ENCODE assay signal across 12 mouse cellular contexts in the genomic region with DNA sequence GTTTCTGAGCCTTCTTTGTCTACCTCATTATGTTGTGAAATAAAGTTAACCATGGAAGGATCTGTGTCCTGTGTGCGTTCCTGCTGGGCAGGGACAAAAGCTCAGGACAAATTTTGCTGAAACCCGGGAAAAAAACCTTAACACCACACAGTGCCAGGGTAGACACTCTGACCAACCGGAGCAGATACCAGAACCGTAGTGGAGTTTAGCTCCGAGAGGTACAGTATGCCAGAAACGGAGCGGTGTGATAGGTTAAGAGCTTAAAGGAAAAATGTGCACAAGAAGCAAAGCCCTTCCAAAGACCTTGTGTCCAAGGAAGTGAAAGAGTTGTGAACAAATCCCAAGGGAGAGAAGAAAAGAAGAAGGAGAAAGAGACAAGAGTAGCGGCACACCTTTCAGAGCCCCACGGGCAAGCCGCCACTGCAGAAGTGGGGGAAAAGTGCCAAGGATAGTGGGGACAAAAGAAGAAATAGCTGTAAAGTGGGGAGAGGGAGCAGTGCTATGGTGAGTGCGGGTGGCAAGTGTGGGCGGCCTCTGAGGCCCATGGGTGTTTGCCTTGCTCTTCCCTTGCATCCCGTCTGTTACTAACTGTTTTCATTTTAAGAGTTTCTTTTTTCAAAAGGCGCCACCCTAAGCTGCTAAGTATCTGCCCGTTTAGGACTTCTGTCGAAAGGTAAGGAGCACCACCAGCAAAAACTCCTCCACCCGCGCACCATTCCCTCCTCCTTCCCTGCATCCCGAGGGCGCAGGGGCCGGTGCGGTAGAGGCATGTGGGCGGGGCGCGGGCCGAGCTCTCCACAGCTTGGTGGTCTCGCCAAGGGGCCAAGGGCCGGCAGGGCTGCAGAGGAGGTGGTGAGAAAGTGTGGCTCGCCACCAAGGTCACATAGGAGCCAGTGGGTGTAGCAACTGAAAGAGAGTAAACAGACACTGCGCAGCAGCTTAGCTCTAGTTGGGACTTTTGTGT. TPM values are rescaled to one million over a fixed set of nuclear protein-coding genes. Genes with fewer than 3 reads are reported as not detected.
DNase-seq lines count a peak whose midpoint lies in the region; ATAC-seq and TF ChIP-seq lines count a peak whose summit lies in the region.
"Had no signal": no experiment of that assay in that cellular context is flagged by ENCODE, and none has a peak within 500 bp of the region (broad histone marks: within the 10 kb centered on the region; RNA-seq: fewer than 3 reads in every experiment).

No protein-coding gene starts in this region.

- WGBS in liver, adult 2 months = 32% methylated on average over 30 of the region's 30 CpGs
- 28% methylated on average over 30 of the region's 30 CpGs for WGBS in liver, embryonic 12.5 days (ENCODE audit: insufficient replicate concordance)
- 42% methylated on average over 30 of the region's 30 CpGs for WGBS in embryonic facial prominence, embryonic 14.5 days
- WGBS in intestine, embryonic 15.5 days = 39% methylated on average over 30 of the region's 30 CpGs
- 38% methylated on average over 30 of the region's 30 CpGs for WGBS in neural tube, embryonic 15.5 days

- H3K27ac ChIP-seq in liver, adult 2 months (replicated peaks; ENCODE audit: insufficient read depth, low read depth, low read length) = no peak overlapping the region
- H3K27ac ChIP-seq in liver, embryonic 12.5 days = no peak overlapping the region
- H3K27ac ChIP-seq in embryonic facial prominence, embryonic 14.5 days (replicated peaks; ENCODE audit: low read depth, low read length) = no peak overlapping the region
- no peak overlapping the region for H3K27ac ChIP-seq in intestine, embryonic 15.5 days
- no peak overlapping the region for H3K27ac ChIP-seq in neural tube, embryonic 15.5 days (replicated peaks)

- ATAC-seq in liver, embryonic 12.5 days = no peak
- ATAC-seq in embryonic facial prominence, embryonic 14.5 days (ENCODE audit: low read depth) = no peak
- ATAC-seq in intestine, embryonic 15.5 days = no peak
- peak; percentile 35; the same call in 1 of the 2 replicates for ATAC-seq in neural tube, embryonic 15.5 days (ENCODE audit: low FRiP score)

- no peaks in the 10 kb centered on the region for H3K9me3 ChIP-seq in liver, embryonic 12.5 days (replicated peaks)
- 0 out of 2 replicates have a peak, but pooled peaks cover 6% of the 10 kb centered on the region for H3K9me3 ChIP-seq in embryonic facial prominence, embryonic 14.5 days (ENCODE audit: control insufficient read depth, low read length)
- no peaks in the 10 kb centered on the region for H3K9me3 ChIP-seq in intestine, embryonic 15.5 days
- H3K9me3 ChIP-seq in neural tube, embryonic 15.5 days (replicated peaks) = peaks cover 2% of the 10 kb centered on the region; the same call in 1 of the 2 replicates

- H3K4me1 ChIP-seq in liver, adult 2 months (ENCODE audit: control insufficient read depth, insufficient read depth, low read length) = no peaks in the 10 kb centered on the region
- H3K4me1 ChIP-seq in liver, embryonic 12.5 days = no peaks in the 10 kb centered on the region
- H3K4me1 ChIP-seq in embryonic facial prominence, embryonic 14.5 days (ENCODE audit: control insufficient read depth, insufficient read depth, low read length) = no peaks in the 10 kb centered on the region
- no peaks in the 10 kb centered on the region for H3K4me1 ChIP-seq in intestine, embryonic 15.5 days (replicated peaks)
- no peaks in the 10 kb centered on the region for H3K4me1 ChIP-seq in neural tube, embryonic 15.5 days

- no peak for TF ChIP-seq POLR2A in liver, adult 2 months (IDR thresholded peaks at IDR 0.05; ENCODE audit: extremely low read depth, insufficient read depth, low read length)

- no peak overlapping the region for H3K9ac ChIP-seq in liver, adult 2 months (ENCODE audit: low read depth, low read length)
- H3K9ac ChIP-seq in liver, embryonic 12.5 days = no peak overlapping the region
- H3K9ac ChIP-seq in embryonic facial prominence, embryonic 14.5 days (ENCODE audit: low read depth, low read length) = no peak overlapping the region
- H3K9ac ChIP-seq in intestine, embryonic 15.5 days = no peak overlapping the region
- H3K9ac ChIP-seq in neural tube, embryonic 15.5 days (replicated peaks) = no peak overlapping the region

- H3K79me2 ChIP-seq in liver, adult 2 months (ENCODE audit: control insufficient read depth, insufficient read depth, low read length) = no peaks in the 10 kb centered on the region

- no peaks in the 10 kb centered on the region for H3K27me3 ChIP-seq in liver, adult 2 months (ENCODE audit: control insufficient read depth, insufficient read depth, low read length)
- no peaks in the 10 kb centered on the region for H3K27me3 ChIP-seq in liver, embryonic 12.5 days (replicated peaks)
- H3K27me3 ChIP-seq in embryonic facial prominence, embryonic 14.5 days (replicated peaks; ENCODE audit: control insufficient read depth, insufficient read depth, low read length) = no peaks in the 10 kb centered on the region
- H3K27me3 ChIP-seq in intestine, embryonic 15.5 days (replicated peaks) = no peaks in the 10 kb centered on the region
- H3K27me3 ChIP-seq in neural tube, embryonic 15.5 days (replicated peaks) = no peaks in the 10 kb centered on the region

- TF ChIP-seq CTCF in liver, adult 2 months (IDR thresholded peaks at IDR 0.05; ENCODE audit: low read depth, low read length) = no peak

- H3K36me3 ChIP-seq in liver, adult 2 months (ENCODE audit: control insufficient read depth, insufficient read depth, low read length) = no peaks in the 10 kb centered on the region
- no peaks in the 10 kb centered on the region for H3K36me3 ChIP-seq in liver, embryonic 12.5 days
- no peaks in the 10 kb centered on the region for H3K36me3 ChIP-seq in embryonic facial prominence, embryonic 14.5 days (ENCODE audit: control insufficient read depth, insufficient read depth, low read length)
- H3K36me3 ChIP-seq in intestine, embryonic 15.5 days = no peaks in the 10 kb centered on the region
- H3K36me3 ChIP-seq in neural tube, embryonic 15.5 days = no peaks in the 10 kb centered on the region

- no peak for DNase-seq in liver, adult 2 months (ENCODE audit: extremely low read depth, low read depth, low spot score)
- no peak for DNase-seq in embryonic facial prominence, embryonic 14.5 days (ENCODE audit: low spot score)
- DNase-seq in cerebellum, postnatal 4 days (ENCODE audit: low spot score in 2 of 2) = no peak
- DNase-seq in cerebellum, adult 8-10 months = no peak
- no peak for DNase-seq in frontal cortex, adult 2 months (ENCODE audit: extremely low spot score in 1 of 2, low spot score in 1 of 2)
- DNase-seq: cerebellum, postnatal 14 days; kidney, postnatal 14 days; left cerebral cortex, postnatal 4 days had no signal

- H3K4me2 ChIP-seq in liver, embryonic 12.5 days = no peak overlapping the region
- H3K4me2 ChIP-seq in embryonic facial prominence, embryonic 14.5 days (ENCODE audit: low read depth, low read length) = peak overlapping the region; percentile 26; the same call in 1 of the 2 replicates
- H3K4me2 ChIP-seq in intestine, embryonic 15.5 days (replicated peaks) = peak overlapping the region; percentile 41
- H3K4me2 ChIP-seq in neural tube, embryonic 15.5 days = peak overlapping the region; percentile 51

- peak overlapping the region; percentile 21; the same call in 1 of the 2 replicates for H3K4me3 ChIP-seq in liver, adult 2 months (ENCODE audit: insufficient read depth, low read depth, low read length)
- no peak overlapping the region for H3K4me3 ChIP-seq in liver, embryonic 12.5 days
- no peak overlapping the region for H3K4me3 ChIP-seq in embryonic facial prominence, embryonic 14.5 days (ENCODE audit: low read depth, low read length)
- no peak overlapping the region for H3K4me3 ChIP-seq in intestine, embryonic 15.5 days (replicated peaks)
- H3K4me3 ChIP-seq in neural tube, embryonic 15.5 days (replicated peaks) = peak overlapping the region; percentile 32

RNA-seq across cellular contexts. Expression of gene Esp24, which starts 25.5 kb away (rescaled TPM):
- total RNA-seq in liver, adult 2 months (2014; rRNA removed) = not detected in 2 replicates
- not detected in 2 replicates for polyA plus RNA-seq in liver, adult 2 months (2012; rRNA removed)
- polyA plus RNA-seq in liver, embryonic 12.5 days (2016; fragmentation: Nextera tagmentation; extraction: Ambion mirVana) = not detected in 2 replicates
- not detected in 2 replicates for polyA plus RNA-seq in embryonic facial prominence, embryonic 14.5 days (2014; fragmentation: Nextera tagmentation; extraction: Ambion mirVana)
- not detected in 2 replicates for polyA plus RNA-seq in intestine, embryonic 15.5 days (2015; fragmentation: Nextera tagmentation; extraction: Ambion mirVana)
- polyA plus RNA-seq in neural tube, embryonic 15.5 days (2015; fragmentation: Nextera tagmentation; extraction: Ambion mirVana) = not detected in 2 replicates
- not detected in 2 replicates for polyA plus RNA-seq in frontal cortex, adult 2 months (2012; rRNA removed)
- total RNA-seq: left cerebral cortex, postnatal 4 days; megakaryocyte progenitor cell, adult 5-6 weeks had no signal

RNA-seq across cellular contexts. Expression of gene Gm21903, which starts 32.2 kb away (rescaled TPM):
- not detected in 2 replicates for total RNA-seq in liver, adult 2 months (2014; rRNA removed)
- not detected in 2 replicates for polyA plus RNA-seq in liver, adult 2 months (2012; rRNA removed)
- not detected in 2 replicates for polyA plus RNA-seq in liver, embryonic 12.5 days (2016; fragmentation: Nextera tagmentation; extraction: Ambion mirVana)
- polyA plus RNA-seq in embryonic facial prominence, embryonic 14.5 days (2014; fragmentation: Nextera tagmentation; extraction: Ambion mirVana) = not detected in 2 replicates
- polyA plus RNA-seq in intestine, embryonic 15.5 days (2015; fragmentation: Nextera tagmentation; extraction: Ambion mirVana) = not detected in 2 replicates
- polyA plus RNA-seq in neural tube, embryonic 15.5 days (2015; fragmentation: Nextera tagmentation; extraction: Ambion mirVana) = not detected in 2 replicates
- polyA plus RNA-seq in frontal cortex, adult 2 months (2012; rRNA removed) = not detected in 2 replicates
- total RNA-seq: left cerebral cortex, postnatal 4 days; megakaryocyte progenitor cell, adult 5-6 weeks had no signal

Comparison
In these comparisons a context has a peak if more than half of its experiments do, and no peak if none do; other contexts are left out.
1. H3K4me3 ChIP-seq: peak in liver, adult 2 months (single experiment) and neural tube, embryonic 15.5 days (single experiment); none in liver, embryonic 12.5 days (single experiment), embryonic facial prominence, embryonic 14.5 days (single experiment) and intestine, embryonic 15.5 days (single experiment).